Mouse (Mus musculus) layer of hippocampus, adult 8-10 months (tissue): Measurements from ENCODE around the gene Elavl2. TPM values are rescaled to one million over a fixed set of nuclear protein-coding genes. Genes with fewer than 3 reads are reported as not detected.

Experiments
- DNase-seq, 2 experiments: peaks; one replicate each; pipeline ENCODE4 v3.0.0; 2022; ENCODE audit warnings: low spot score in 2 of 2
- microRNA-seq, 2 experiments: library from miRNA; unstranded; fragments of <30 nt; microRNA quantifications; one replicate each; pipeline ENCODE4 v1.2.0; 2022
- total RNA-seq, 4 experiments: library from RNA; stranded (reverse); gene quantifications; 2 replicates each; pipeline ENCODE4 v1.2.4; 2022

Gene Elavl2
- total RNA-seq, 4 experiments from 2014 or later: 80.9 to 119 (median 104) TPM

DNA sequence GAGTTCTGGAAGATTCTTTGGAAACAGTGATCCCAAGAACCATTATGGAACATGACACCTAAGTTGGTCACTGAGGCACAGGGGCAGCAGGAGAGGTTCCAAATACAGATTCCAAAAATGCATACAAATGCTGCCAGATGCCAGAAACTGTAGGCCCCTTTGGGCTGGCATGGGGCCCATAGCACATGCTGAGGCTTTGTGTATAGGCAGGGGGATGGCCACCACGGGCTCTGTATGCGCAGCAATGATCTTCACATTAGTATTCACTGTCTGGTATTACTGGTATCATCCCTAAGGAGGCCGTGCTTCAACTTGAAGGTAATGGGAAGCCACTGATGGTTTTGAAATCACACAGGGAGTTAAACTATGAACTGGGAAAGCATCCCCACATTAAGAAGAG lies 181.3 kb downstream of the Elavl2 start:
- DNase-seq: no peak

DNA sequence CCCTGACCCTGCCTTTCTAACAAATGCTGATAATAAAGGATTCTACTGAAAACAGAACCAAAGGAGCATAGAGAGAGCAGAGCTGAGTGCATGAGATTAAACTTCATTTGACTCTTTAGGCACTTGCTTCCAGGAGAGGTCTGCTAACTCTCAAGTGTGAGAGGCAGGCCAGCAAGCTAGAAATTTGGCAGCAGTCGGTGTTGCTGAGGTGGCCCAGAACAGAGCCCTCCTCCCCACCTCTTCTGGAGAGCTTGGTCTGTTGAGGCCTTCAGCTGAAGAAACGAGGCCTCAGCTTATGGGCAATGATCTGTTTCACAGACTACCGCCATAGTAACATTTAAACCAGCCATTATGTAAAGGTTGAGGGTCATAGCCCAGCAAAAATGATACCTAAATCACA lies 186.7 kb downstream of the Elavl2 start:
- DNase-seq: no peak

DNA sequence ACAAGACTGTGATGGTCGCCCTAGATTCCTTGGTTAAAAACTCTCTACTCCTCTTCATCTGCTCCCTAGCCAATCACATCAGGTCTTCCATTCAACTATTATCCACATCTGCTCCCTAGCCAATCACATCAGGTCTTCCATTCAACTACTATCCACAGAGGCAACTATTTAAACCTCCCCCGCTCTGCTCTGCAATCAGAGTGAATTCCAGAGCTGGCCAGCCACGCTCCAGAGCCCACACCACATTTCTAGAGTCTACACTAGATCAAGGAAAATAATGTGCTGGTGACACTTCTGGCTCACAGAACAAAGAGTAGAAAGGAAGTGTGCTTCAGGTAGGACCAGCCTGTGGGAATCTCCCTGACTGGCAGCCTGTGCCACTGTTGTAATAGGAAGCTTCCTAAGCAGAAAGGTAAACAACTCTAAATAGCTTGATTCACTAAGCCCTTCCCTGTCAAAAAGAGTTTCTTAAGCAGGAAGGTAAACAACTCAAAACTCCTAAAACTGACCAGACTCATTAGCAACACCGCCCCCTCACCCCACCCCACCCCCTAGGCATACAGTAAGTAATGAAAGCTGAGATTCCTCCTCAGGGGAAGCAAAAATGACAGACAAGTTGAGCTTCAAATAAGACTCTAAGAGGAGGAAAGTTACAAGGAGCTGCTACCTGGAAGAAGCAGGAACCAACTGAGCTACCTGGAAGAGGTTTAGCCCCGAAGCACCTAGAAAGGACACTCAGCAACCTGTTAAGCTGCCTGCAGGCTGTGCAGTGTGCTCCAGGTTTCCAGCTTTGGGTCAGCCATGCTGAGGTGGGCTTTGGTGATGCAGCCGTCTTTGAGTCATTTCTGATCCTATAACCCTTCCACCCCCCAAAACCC lies 191.9 kb downstream of the Elavl2 start:
- DNase-seq: no peak

Small RNA genes within 50 kb of the gene (microRNA-seq; reads per million reads assigned to microRNA genes)
- 0 reads per million in 2 experiments for gene Mir6402
